Mouse (Mus musculus) ES-E14 (cell line): ENCODE results near the gene Cwc22. TPM values are rescaled to one million over a fixed set of nuclear protein-coding genes. Genes with fewer than 3 reads are reported as not detected.
A peak's percentile ranks its signal among the peaks of the same experiment; 100 is the strongest.

Experiments used
- DNase-seq: peaks from one replicate; pipeline ENCODE4 v3.0.0-alpha.2; 2013; ENCODE audit warnings: low read depth, low spot score
- H3K27ac ChIP-seq: 2 replicates; pipeline ENCODE4 v1.5.1; 2012; ENCODE audit warnings: low read depth, mild to moderate bottlenecking, low read length, moderate library complexity, mixed read lengths; ENCODE audit not compliant: poor library complexity, insufficient read depth, severe bottlenecking
- H3K36me3 ChIP-seq: 2 replicates; pipeline ENCODE4 v1.6.1; 2012; ENCODE audit warnings: mild to moderate bottlenecking, low read length, moderate library complexity, mixed read lengths; ENCODE audit not compliant: control insufficient read depth, poor library complexity, insufficient read depth, severe bottlenecking
- H3K4me1 ChIP-seq, 2 experiments: fragments of 150-350 bp in 1 of 2; sonication (generic) in 1 of 2; 2 replicates each; pipeline ENCODE4 v1.6.1; 2012; ENCODE audit warnings: low read length in 2 of 2, mild to moderate bottlenecking in 1 of 2, mixed read lengths in 1 of 2; ENCODE audit not compliant: control insufficient read depth in 2 of 2, insufficient read depth in 2 of 2, poor library complexity in 1 of 2
- H3K4me3 ChIP-seq, 2 experiments: fragments of 150-350 bp in 1 of 2; sonication (generic) in 1 of 2; 2 replicates each; pipeline ENCODE4 v1.5.1; 2012; ENCODE audit warnings: low read length in 2 of 2, low read depth in 1 of 2, mild to moderate bottlenecking in 1 of 2, mixed read lengths in 1 of 2; ENCODE audit not compliant: insufficient read depth in 1 of 2, poor library complexity in 1 of 2, severe bottlenecking in 1 of 2
- H3K9ac ChIP-seq: 2 replicates; pipeline ENCODE4 v1.6.1; 2012; ENCODE audit warnings: low read depth, mild to moderate bottlenecking, low read length, mixed read lengths; ENCODE audit not compliant: poor library complexity, insufficient read depth, severe bottlenecking
- H3K9me3 ChIP-seq: fragments of 150-350 bp; sonication (generic); 2 replicates; pipeline ENCODE4 v1.6.1; 2012; ENCODE audit warnings: low read depth, mild to moderate bottlenecking, low read length; ENCODE audit not compliant: control insufficient read depth, insufficient read depth
- CHD2 ChIP-seq: IDR thresholded peaks from 2 replicates; pipeline ENCODE4 v1.6.1; 2014; ENCODE audit warnings: mild to moderate bottlenecking, low read depth, low read length, inconsistent platforms
- HCFC1 ChIP-seq: IDR thresholded peaks from 2 replicates; pipeline ENCODE4 v1.6.1; 2012; ENCODE audit warnings: low read length, inconsistent platforms, borderline replicate concordance; ENCODE audit not compliant: insufficient read depth
- MAFK ChIP-seq: IDR thresholded peaks from 2 replicates; pipeline ENCODE4 v1.6.1; 2014; ENCODE audit warnings: mild to moderate bottlenecking, low read depth, low read length, inconsistent platforms; ENCODE audit not compliant: insufficient read depth
- ZC3H11A ChIP-seq: IDR thresholded peaks from 2 replicates; pipeline ENCODE4 v1.6.1; 2012; ENCODE audit warnings: low read depth, mild to moderate bottlenecking, inconsistent platforms, low read length, borderline replicate concordance
- ZNF384 ChIP-seq: IDR thresholded peaks from 2 replicates; pipeline ENCODE4 v1.6.1; 2012; ENCODE audit warnings: low read depth, low read length, inconsistent platforms
- in situ Hi-C, 2 experiments: fragments of 600-800 bp; cut with MboI; formaldehyde crosslinking; loops; one replicate each; pipeline ENCODE4 v1.15.1; 2025; ENCODE audit warnings: low sequenced_read_pairs in 2 of 2, inconsistent platforms in 1 of 2; ENCODE audit not compliant: unreplicated experiment in 2 of 2
- total RNA-seq: library from RNA; depleted of rRNA; stranded (reverse); fragments of 300-350 nt; gene quantifications from 2 replicates; pipeline ENCODE4 v1.2.3, GENCODE M21; 2012

The Cwc22 gene
- total RNA-seq, 1 experiment = 57.7 TPM

- H3K27ac ChIP-seq = no peak overlapping the region
- DNase-seq = no peak
- TF ChIP-seq ZC3H11A = no peak
- no peak for TF ChIP-seq MAFK
- TF ChIP-seq CHD2 = no peak
- no peak for TF ChIP-seq ZNF384
- no peak for TF ChIP-seq HCFC1
- H3K4me1 ChIP-seq = no peaks in the 10 kb centered on the region
- no peaks in the 10 kb centered on the region for H3K9me3 ChIP-seq
- H3K9ac ChIP-seq = no peak overlapping the region
- H3K4me3 ChIP-seq = no peak overlapping the region
- H3K36me3 ChIP-seq = no peaks in the 10 kb centered on the region
- in situ Hi-C loops = no loop called here
These were observed 15.1 kb upstream of the Cwc22 start for GRCm38 (mm10) chr2:77961256-77961655.

GRCm38 (mm10) chr2:77960711-77961110, 14.5 kb upstream of the Cwc22 start:
- H3K9me3 ChIP-seq = no peaks in the 10 kb centered on the region
- H3K4me3 ChIP-seq = no peak overlapping the region
- no peak overlapping the region for H3K27ac ChIP-seq
- H3K36me3 ChIP-seq = no peaks in the 10 kb centered on the region
- no peak overlapping the region for H3K9ac ChIP-seq
- DNase-seq = no peak
- in situ Hi-C loops = no loop called here
- H3K4me1 ChIP-seq = no peaks in the 10 kb centered on the region
- TF ChIP-seq CHD2 = no peak

GRCm38 (mm10) chr2:77959341-77959740, 13.2 kb upstream of the Cwc22 start:
- TF ChIP-seq CHD2 (no peak), ZC3H11A (no peak), ZNF384 (no peak), HCFC1 (no peak), MAFK (no peak)
- no peaks in the 10 kb centered on the region for H3K36me3 ChIP-seq
- no peaks in the 10 kb centered on the region for H3K9me3 ChIP-seq
- 0 out of 4 replicates have a peak overlapping the region, but pooled peaks of 1 of the 2 experiments have one; percentile 8 for H3K4me3 ChIP-seq
- DNase-seq = no peak
- H3K9ac ChIP-seq = no peak overlapping the region
- in situ Hi-C loops = no loop called here
- no peaks in the 10 kb centered on the region for H3K4me1 ChIP-seq
- no peak overlapping the region for H3K27ac ChIP-seq

- TF ChIP-seq ZNF384 (no peak), MAFK (no peak), ZC3H11A (no peak), CHD2 (no peak), HCFC1 (no peak)
- no peak for DNase-seq
- Histone ChIP-seq H3K4me3 (no peak overlapping the region), H3K9ac (no peak overlapping the region), H3K9me3 (no peaks in the 10 kb centered on the region), H3K27ac (no peak overlapping the region), H3K36me3 (no peaks in the 10 kb centered on the region), H3K4me1 (no peaks in the 10 kb centered on the region)
- in situ Hi-C loops = no loop called here
These were observed 5.3 kb upstream of the Cwc22 start for GRCm38 (mm10) chr2:77951415-77951913.

- TF ChIP-seq CHD2 = no peak
- TF ChIP-seq ZNF384 = no peak
- TF ChIP-seq MAFK = no peak
- TF ChIP-seq ZC3H11A = no peak
- TF ChIP-seq HCFC1 = no peak
- no peaks in the 10 kb centered on the region for H3K9me3 ChIP-seq
- no peaks in the 10 kb centered on the region for H3K4me1 ChIP-seq
- H3K27ac ChIP-seq = no peak overlapping the region
- H3K4me3 ChIP-seq = no peak overlapping the region
- H3K36me3 ChIP-seq = no peaks in the 10 kb centered on the region
- in situ Hi-C loops = no loop called here
- no peak overlapping the region for H3K9ac ChIP-seq
- DNase-seq = no peak
These were observed 3.9 kb upstream of the Cwc22 start for GRCm38 (mm10) chr2:77950111-77950510.
